Mouse (Mus musculus) neural tube, embryonic 14.5 days (tissue): Measurements from ENCODE around the gene Rfk. TPM values are rescaled to one million over a fixed set of nuclear protein-coding genes. Genes with fewer than 3 reads are reported as not detected.
A peak's percentile ranks its signal among the peaks of the same experiment; 100 is the strongest.

Experiments used
- ATAC-seq: fragments of 200-750 bp; cut with Nextera tagmentation; 2 replicates; pipeline ENCODE4 v1.8.0; 2017; ENCODE audit warnings: low read depth, mild to moderate bottlenecking, moderate TSS enrichment, moderate library complexity
- H3K27ac ChIP-seq: fragments of 300-500 bp; sonication (generic); 2 replicates; pipeline ENCODE4 v1.5.1; 2014; ENCODE audit warnings: low read depth, mild to moderate bottlenecking, control low read depth, low read length, moderate library complexity, mixed read lengths
- H3K27me3 ChIP-seq: fragments of 300-500 bp; sonication (generic); 2 replicates; pipeline ENCODE4 v1.6.1; 2014; ENCODE audit warnings: low read length; ENCODE audit not compliant: control insufficient read depth, insufficient read depth
- H3K36me3 ChIP-seq: fragments of 300-500 bp; sonication (generic); 2 replicates; pipeline ENCODE4 v1.6.1; 2014; ENCODE audit warnings: low read length, mixed read lengths; ENCODE audit not compliant: control insufficient read depth, insufficient read depth
- H3K4me1 ChIP-seq: fragments of 300-500 bp; sonication (generic); 2 replicates; pipeline ENCODE4 v1.6.1; 2014; ENCODE audit warnings: low read length; ENCODE audit not compliant: control insufficient read depth, insufficient read depth
- H3K4me2 ChIP-seq: fragments of 300-500 bp; sonication (generic); 2 replicates; pipeline ENCODE4 v1.6.1; 2014; ENCODE audit warnings: mild to moderate bottlenecking, low read depth, low read length, control low read depth
- H3K4me3 ChIP-seq: fragments of 300-500 bp; sonication (generic); 2 replicates; pipeline ENCODE4 v1.5.1; 2014; ENCODE audit warnings: low read depth, low read length, control low read depth, mixed read lengths
- H3K9ac ChIP-seq: fragments of 300-500 bp; sonication (generic); replicated peaks from 2 replicates; pipeline ENCODE4 v1.6.1; 2014; ENCODE audit warnings: low read depth, mild to moderate bottlenecking, control low read depth, low read length, mixed read lengths
- H3K9me3 ChIP-seq: fragments of 300-500 bp; sonication (generic); 2 replicates; pipeline ENCODE4 v1.6.1; 2016; ENCODE audit warnings: low read length; ENCODE audit not compliant: control insufficient read depth
- WGBS: fragments of 180-500 bp; shearing (Covaris S2); extraction: QIAGEN DNeasy Blood & Tissue Kit; methylation state at CpG from one replicate; pipeline ENCODE4 v1.1.7; 2014; 5-methylcytosine and 5-hydroxymethylcytosine counted together
- polyA plus RNA-seq: library from polyadenylated mRNA; unstranded; fragments of >200 nt; fragmentation: Nextera tagmentation; extraction: Ambion mirVana; gene quantifications from 2 replicates; pipeline ENCODE4 v1.2.1, GENCODE M21; 2014

The Rfk gene
- polyA plus RNA-seq: 101 and 106 TPM in 2 replicates

GRCm38 (mm10) chr19:17393841-17394591 is at the start of gene Rfk:
Gene Rfk (plus strand): TSS chr19:17394043.
- Histone ChIP-seq H3K4me2 (peak within 1 kb of the TSS; percentile 49), H3K4me3 (peak within 1 kb of the TSS; percentile 76), H3K27ac (peak within 1 kb of the TSS; percentile 66), H3K9me3 (no peaks in the 10 kb centered on the region), H3K36me3 (peaks cover 3% of the 10 kb centered on the region; the same call in 1 of the 2 replicates), H3K9ac (peak within 1 kb of the TSS; percentile 72), H3K4me1 (peaks cover 6% of the 10 kb centered on the region), H3K27me3 (no peaks in the 10 kb centered on the region)
- WGBS: under 1% methylated on average over 75 of the region's 83 CpGs
- ATAC-seq: peak; percentile 98

- H3K9me3 ChIP-seq: no peaks in the 10 kb centered on the region
- no peak overlapping the region for H3K4me2 ChIP-seq
- H3K27ac ChIP-seq: no peak overlapping the region
- no peaks in the 10 kb centered on the region for H3K27me3 ChIP-seq
- H3K36me3 ChIP-seq: no peaks in the 10 kb centered on the region
- 93% methylated on average over 7 of the region's 7 CpGs for WGBS
- H3K9ac ChIP-seq: no peak overlapping the region
- ATAC-seq: no peak
- no peaks in the 10 kb centered on the region for H3K4me1 ChIP-seq
- no peak overlapping the region for H3K4me3 ChIP-seq
These were observed 49.0 kb upstream of the Rfk start for GRCm38 (mm10) chr19:17344881-17345280.

GRCm38 (mm10) chr19:17346716-17347474 is 46.9 kb upstream of the Rfk start:
- H3K9me3 ChIP-seq: no peaks in the 10 kb centered on the region
- H3K4me3 ChIP-seq: no peak overlapping the region
- H3K4me1 ChIP-seq: no peaks in the 10 kb centered on the region
- H3K27ac ChIP-seq: no peak overlapping the region
- 97% methylated on average over 3 of the region's 3 CpGs for WGBS
- no peak for ATAC-seq
- no peak overlapping the region for H3K9ac ChIP-seq
- H3K4me2 ChIP-seq: no peak overlapping the region
- no peaks in the 10 kb centered on the region for H3K27me3 ChIP-seq
- no peaks in the 10 kb centered on the region for H3K36me3 ChIP-seq

- no peak for ATAC-seq
- H3K4me2 ChIP-seq: no peak overlapping the region
- H3K4me3 ChIP-seq: no peak overlapping the region
- no peak overlapping the region for H3K27ac ChIP-seq
- no peaks in the 10 kb centered on the region for H3K36me3 ChIP-seq
- no peaks in the 10 kb centered on the region for H3K27me3 ChIP-seq
- H3K9ac ChIP-seq: no peak overlapping the region
- 97% methylated on average over 2 of the region's 2 CpGs for WGBS
- no peaks in the 10 kb centered on the region for H3K4me1 ChIP-seq
- no peaks in the 10 kb centered on the region for H3K9me3 ChIP-seq
These were observed 46.0 kb upstream of the Rfk start for GRCm38 (mm10) chr19:17347852-17348251.

- Histone ChIP-seq H3K9ac (no peak overlapping the region), H3K4me3 (no peak overlapping the region), H3K27ac (no peak overlapping the region), H3K27me3 (peaks cover 3% of the 10 kb centered on the region; the same call in 1 of the 2 replicates), H3K4me2 (no peak overlapping the region), H3K4me1 (no peaks in the 10 kb centered on the region), H3K9me3 (no peaks in the 10 kb centered on the region), H3K36me3 (no peaks in the 10 kb centered on the region)
- ATAC-seq: no peak
- WGBS: 85% methylated on average over 8 of the region's 8 CpGs
These were observed 40.1 kb upstream of the Rfk start for GRCm38 (mm10) chr19:17353727-17354126.

GRCm38 (mm10) chr19:17354362-17354761 is 39.5 kb upstream of the Rfk start:
- WGBS: 82% methylated on average over 4 of the region's 4 CpGs
- Histone ChIP-seq H3K4me3 (no peak overlapping the region), H3K27me3 (peaks cover 3% of the 10 kb centered on the region; the same call in 1 of the 2 replicates), H3K9ac (no peak overlapping the region), H3K4me2 (no peak overlapping the region), H3K36me3 (no peaks in the 10 kb centered on the region), H3K27ac (no peak overlapping the region), H3K4me1 (no peaks in the 10 kb centered on the region), H3K9me3 (no peaks in the 10 kb centered on the region)
- no peak for ATAC-seq

GRCm38 (mm10) chr19:17354797-17355196 is 39.0 kb upstream of the Rfk start:
- peaks cover 3% of the 10 kb centered on the region; the same call in 1 of the 2 replicates for H3K27me3 ChIP-seq
- no peaks in the 10 kb centered on the region for H3K4me1 ChIP-seq
- H3K9ac ChIP-seq: no peak overlapping the region
- no peak for ATAC-seq
- H3K9me3 ChIP-seq: no peaks in the 10 kb centered on the region
- no peak overlapping the region for H3K4me2 ChIP-seq
- no peak overlapping the region for H3K4me3 ChIP-seq
- WGBS: 72% methylated on average over 4 of the region's 4 CpGs
- no peaks in the 10 kb centered on the region for H3K36me3 ChIP-seq
- no peak overlapping the region for H3K27ac ChIP-seq

GRCm38 (mm10) chr19:17355361-17355760 is 38.5 kb upstream of the Rfk start:
- H3K9me3 ChIP-seq: no peaks in the 10 kb centered on the region

More at GRCm38 (mm10) chr19:17355361-17355760, 38.5 kb upstream of the Rfk start:
- H3K27ac ChIP-seq: no peak overlapping the region
- H3K27me3 ChIP-seq: peaks cover 3% of the 10 kb centered on the region; the same call in 1 of the 2 replicates
- H3K4me3 ChIP-seq: no peak overlapping the region
- ATAC-seq: no peak
- no peak overlapping the region for H3K4me2 ChIP-seq
- H3K9ac ChIP-seq: no peak overlapping the region
- 52% methylated on average over 4 of the region's 4 CpGs for WGBS
- no peaks in the 10 kb centered on the region for H3K4me1 ChIP-seq
- no peaks in the 10 kb centered on the region for H3K36me3 ChIP-seq
